ENCODE assay signal across 20 mouse cellular contexts in genomic region chr16:11385798-11386197, GRCm38 (mm10).
DNase-seq lines count a peak whose midpoint lies in the region; ATAC-seq lines count a peak whose summit lies in the region.
"Had no signal": no experiment of that assay in that cellular context is flagged by ENCODE, and none has a peak within 500 bp of the region (broad histone marks: within the 10 kb centered on the region; RNA-seq: fewer than 3 reads in every experiment).

No protein-coding gene starts in this region.

- no peaks in the 10 kb centered on the region for H3K36me3 ChIP-seq in heart, embryonic 10.5 days
- H3K36me3 ChIP-seq in splenic B cell, adult 2 months (ENCODE audit: control insufficient read depth, insufficient read depth, low read length, poor library complexity, severe bottlenecking), result no peaks in the 10 kb centered on the region
- H3K36me3 ChIP-seq: limb, embryonic 15.5 days; midbrain, embryonic 13.5 days had no signal

- peak; percentile 83 for ATAC-seq in megakaryocyte progenitor cell, adult 5-6 weeks (replicated peaks; ENCODE audit: poor library complexity)
- ATAC-seq: forebrain, embryonic 14.5 days; midbrain, embryonic 13.5 days had no signal

- 92% methylated on average over 5 of the region's 5 CpGs for whole genome bisulfite sequencing in heart, embryonic 10.5 days

- no peaks in the 10 kb centered on the region for H3K27me3 ChIP-seq in heart, embryonic 10.5 days (ENCODE audit: insufficient read depth, poor library complexity, severe bottlenecking)
- no peaks in the 10 kb centered on the region for H3K27me3 ChIP-seq in splenic B cell, adult 2 months (ENCODE audit: control insufficient read depth, insufficient read depth, low read length, poor library complexity, severe bottlenecking)
- H3K27me3 ChIP-seq: limb, embryonic 15.5 days; midbrain, embryonic 13.5 days had no signal

- H3K4me1 ChIP-seq in heart, embryonic 10.5 days, result peaks cover 22% of the 10 kb centered on the region
- H3K4me1 ChIP-seq: midbrain, embryonic 13.5 days had no signal

- H3K9me3 ChIP-seq in heart, embryonic 10.5 days, result no peaks in the 10 kb centered on the region
- H3K9me3 ChIP-seq: limb, embryonic 15.5 days; midbrain, embryonic 13.5 days had no signal

- no peak overlapping the region for H3K27ac ChIP-seq in heart, embryonic 10.5 days
- H3K27ac ChIP-seq: hindbrain, embryonic 14.5 days; limb, embryonic 15.5 days; midbrain, embryonic 13.5 days; stomach, postnatal 0 days had no signal

- no peak overlapping the region for H3K4me3 ChIP-seq in heart, embryonic 10.5 days
- H3K4me3 ChIP-seq: limb, embryonic 15.5 days; midbrain, embryonic 13.5 days had no signal

- peak; percentile 97 for DNase-seq in heart, adult 11 months
- DNase-seq in heart, embryonic 10.5 days (ENCODE audit: low spot score), result no peak
- DNase-seq in lung, postnatal 36 days, result peak; percentile 65
- DNase-seq in lung, postnatal 14 days, result no peak
- peak; percentile 91 for DNase-seq in splenic B cell, adult 2 months (ENCODE audit: low read depth, low spot score)
- DNase-seq in thymus, postnatal 0 days (ENCODE audit: low spot score), result no peak
- DNase-seq in ovary, postnatal 14 days (ENCODE audit: low spot score), result no peak
- DNase-seq: cerebellum, adult 8-10 months; gastrocnemius, postnatal 25 days; kidney, adult 11 months; kidney, postnatal 36 days; lung, postnatal 10 days; right cerebral cortex, postnatal 4 days; thymus, postnatal 36 days had no signal

Comparison
In these comparisons a context has a peak if more than half of its experiments do, and no peak if none do; other contexts are left out.
1. DNase-seq: peak in heart, adult 11 months (single experiment), lung, postnatal 36 days (single experiment) and splenic B cell, adult 2 months (single experiment); none in heart, embryonic 10.5 days (single experiment), lung, postnatal 14 days (single experiment), thymus, postnatal 0 days (single experiment) and ovary, postnatal 14 days (single experiment).